Mouse (Mus musculus): ENCODE data around the gene Mov10. TPM values are rescaled to one million over a fixed set of nuclear protein-coding genes. Genes with fewer than 3 reads are reported as not detected.
"Not testable (repeated sequence)": the region's sequence is repeated elsewhere in the genome, so short reads cannot be mapped to it uniquely, and the experiment has no call there.

Mov10 gene
- total RNA-seq, 2 experiments from 2014 or later = 3.8 to 8.3 TPM

DNA sequence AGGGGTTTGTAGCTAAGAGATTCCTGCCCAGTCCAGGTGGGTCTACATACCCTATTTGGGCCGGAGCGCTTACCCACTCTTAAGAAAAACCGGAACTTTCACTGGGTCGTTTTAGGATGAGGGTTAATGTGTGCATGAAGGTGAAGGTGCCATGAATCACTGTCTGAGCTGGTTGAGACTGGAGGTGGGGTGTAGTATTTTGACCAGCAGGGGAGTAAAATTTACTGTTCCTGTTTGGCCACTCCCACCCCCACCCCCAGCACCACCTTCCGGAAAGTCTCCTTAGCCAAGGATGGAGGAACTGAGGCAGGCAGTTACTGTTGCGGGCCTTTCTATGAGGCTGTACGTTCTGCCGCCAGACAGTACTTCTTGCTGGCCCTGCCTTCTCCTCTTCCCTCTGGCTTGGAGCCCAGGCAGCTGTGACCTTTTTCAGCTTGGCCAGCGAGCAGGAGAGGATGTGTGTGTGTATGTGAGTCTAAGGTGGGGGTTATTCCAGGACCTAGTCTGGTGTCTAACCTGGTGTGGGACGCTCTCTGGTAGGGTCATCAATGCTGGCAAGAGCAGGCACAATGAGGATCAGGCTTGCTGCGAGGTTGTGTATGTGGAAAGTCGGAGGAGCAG lies 36.2 kb downstream of the Mov10 start:
- 0 out of 2 replicates have a peak, but pooled peaks have one; percentile 7 for ATAC-seq (ENCODE audit: poor library complexity, severe bottlenecking)

GRCm38 (mm10) chr3:104781471-104781903 lies 36.9 kb downstream of the Mov10 start, which contains the start of gene Fam19a3:
TSS of gene Fam19a3 (minus strand) at chr3:104781840.
- peak; percentile 17 for ATAC-seq (ENCODE audit: poor library complexity, severe bottlenecking)

GRCm38 (mm10) chr3:104780561-104781420 lies 37.6 kb downstream of the Mov10 start, which contains the start of gene Ppm1j:
TSS of gene Ppm1j (plus strand) at chr3:104781056.
- peak; percentile 46 for ATAC-seq (ENCODE audit: poor library complexity, severe bottlenecking)

- ATAC-seq (ENCODE audit: poor library complexity, severe bottlenecking) = peak; percentile 51; the same call in 1 of the 2 replicates
These were observed 38.4 kb downstream of the Mov10 start for GRCm38 (mm10) chr3:104779949-104780348.

GRCm38 (mm10) chr3:104777342-104777741 lies 41.0 kb downstream of the Mov10 start:
- ATAC-seq (ENCODE audit: poor library complexity, severe bottlenecking) = no peak

- no peak for ATAC-seq (ENCODE audit: poor library complexity, severe bottlenecking)
These were observed 45.1 kb downstream of the Mov10 start for GRCm38 (mm10) chr3:104773301-104773700.

DNA sequence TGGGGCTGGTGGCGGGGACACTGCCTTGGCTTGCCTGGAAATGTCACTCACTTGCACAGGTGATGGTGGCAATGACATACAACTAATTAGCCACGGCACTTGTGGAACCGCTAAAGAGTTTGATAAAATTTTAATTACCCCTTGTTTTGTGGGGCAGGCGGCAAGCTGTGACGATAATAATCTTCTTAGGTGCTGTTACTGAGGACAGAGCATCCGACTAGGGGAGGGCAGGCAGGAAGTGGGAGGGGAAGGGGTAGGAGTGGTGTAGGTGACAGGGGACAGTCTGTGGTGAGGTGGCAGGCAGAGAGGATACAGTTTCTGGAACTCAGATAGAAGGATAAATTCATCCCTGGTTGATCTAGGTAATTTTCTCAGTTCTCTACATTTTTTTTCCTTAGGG lies 46.9 kb downstream of the Mov10 start:
- ATAC-seq (ENCODE audit: poor library complexity, severe bottlenecking) = peak; percentile 73

- no peak for ATAC-seq (ENCODE audit: poor library complexity, severe bottlenecking)
These were observed 47.4 kb downstream of the Mov10 start for GRCm38 (mm10) chr3:104770918-104771317.

DNA sequence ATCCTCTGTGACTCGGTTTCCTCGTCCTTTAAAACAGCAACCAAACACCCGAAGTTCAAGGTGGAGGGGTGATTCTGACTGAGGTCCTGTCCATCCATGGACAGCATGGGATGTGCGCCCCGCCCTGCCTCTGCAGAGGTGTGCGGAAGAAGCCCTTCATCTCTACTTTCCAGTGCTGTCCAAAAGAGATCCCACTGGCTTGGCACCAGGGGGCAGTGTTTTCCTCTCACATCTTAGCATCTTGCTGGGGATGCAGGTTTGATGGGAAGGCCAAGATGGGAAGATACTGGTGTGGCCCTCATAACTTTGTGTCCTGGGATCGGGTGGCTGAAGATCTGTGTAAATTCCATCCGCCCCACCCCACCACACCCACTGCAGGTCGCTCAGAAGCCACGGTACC lies 48.3 kb downstream of the Mov10 start:
- ATAC-seq (ENCODE audit: poor library complexity, severe bottlenecking) = peak; percentile 55

DNA sequence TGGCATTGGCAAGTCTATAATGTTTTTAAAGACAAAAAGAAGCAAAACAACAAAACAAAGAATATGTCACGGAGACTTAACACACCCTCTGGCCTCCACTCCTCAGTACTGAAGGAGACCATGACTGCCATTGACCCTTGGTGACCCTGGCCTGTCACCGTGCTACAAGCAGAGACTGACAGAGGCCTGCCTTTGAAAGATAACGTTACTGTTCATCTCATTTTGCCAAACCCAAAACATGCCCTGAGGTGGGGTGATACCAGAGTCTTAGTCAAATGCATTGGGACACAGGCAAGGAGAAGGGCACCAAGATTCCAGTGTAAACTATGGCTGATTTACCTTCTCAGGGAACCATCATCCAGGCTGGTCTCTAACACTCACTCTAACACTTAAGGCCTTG lies 49.2 kb downstream of the Mov10 start:
- ATAC-seq (ENCODE audit: poor library complexity, severe bottlenecking) = no peak

- no peak for ATAC-seq (ENCODE audit: poor library complexity, severe bottlenecking)
These were observed 50.6 kb downstream of the Mov10 start for GRCm38 (mm10) chr3:104767716-104768115.

- ATAC-seq (ENCODE audit: poor library complexity, severe bottlenecking) = no peak
These were observed 51.2 kb downstream of the Mov10 start for GRCm38 (mm10) chr3:104767141-104767540.

DNA sequence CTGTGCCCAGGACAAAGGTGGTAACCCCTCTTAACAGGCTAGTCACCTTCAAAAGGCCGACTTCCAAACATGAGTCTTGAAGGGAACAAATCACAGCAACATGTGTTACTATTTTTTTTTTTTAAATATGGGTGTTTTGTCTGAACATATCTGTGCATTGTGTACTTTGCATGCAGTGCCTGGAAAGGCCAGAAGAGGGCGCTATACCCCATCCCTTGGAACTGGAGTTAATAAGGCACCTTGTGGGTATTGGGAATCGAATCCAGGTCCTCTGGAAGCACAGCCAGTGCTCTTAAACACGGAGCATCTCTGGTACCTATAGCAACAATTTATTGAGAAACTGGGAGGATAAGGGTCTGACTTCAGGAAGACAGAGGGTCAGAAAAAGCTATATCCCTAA lies 53.3 kb downstream of the Mov10 start:
- no peak for ATAC-seq (ENCODE audit: poor library complexity, severe bottlenecking)

DNA sequence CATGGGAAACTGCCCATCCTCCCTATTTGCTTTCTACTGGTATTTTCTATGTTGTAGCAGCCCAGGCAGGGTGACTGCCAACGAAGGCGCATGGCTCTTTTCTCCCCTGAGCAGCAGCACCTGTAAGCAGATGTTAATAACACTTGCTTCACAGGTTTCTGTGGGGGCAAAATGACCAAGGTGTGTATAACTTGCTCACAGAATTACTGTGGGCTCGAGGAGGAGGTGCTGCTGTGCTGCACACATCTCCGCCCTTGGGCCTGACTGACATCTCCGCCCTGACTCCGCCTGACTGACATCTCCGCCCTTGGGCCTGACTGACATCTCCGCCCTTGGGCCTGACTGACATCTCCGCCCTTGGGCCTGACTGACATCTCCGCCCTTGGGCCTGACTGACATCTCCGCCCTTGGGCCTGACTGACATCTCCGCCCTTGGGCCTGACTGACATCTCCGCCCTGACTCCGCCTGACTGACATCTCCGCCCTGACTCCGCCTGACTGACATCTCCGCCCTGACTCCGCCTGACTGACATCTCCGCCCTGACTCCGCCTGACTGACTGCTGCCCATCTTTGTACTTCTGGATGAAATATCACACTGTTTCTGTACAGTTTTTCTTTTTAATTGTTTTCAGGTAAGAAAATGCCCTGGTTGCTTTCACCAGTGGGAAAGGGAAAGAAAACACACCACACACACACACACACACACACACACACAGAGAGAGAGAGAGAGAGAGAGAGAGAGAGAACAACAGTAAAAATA lies 56.1 kb downstream of the Mov10 start:
- ATAC-seq (ENCODE audit: poor library complexity, severe bottlenecking) = not testable (repeated sequence)

DNA sequence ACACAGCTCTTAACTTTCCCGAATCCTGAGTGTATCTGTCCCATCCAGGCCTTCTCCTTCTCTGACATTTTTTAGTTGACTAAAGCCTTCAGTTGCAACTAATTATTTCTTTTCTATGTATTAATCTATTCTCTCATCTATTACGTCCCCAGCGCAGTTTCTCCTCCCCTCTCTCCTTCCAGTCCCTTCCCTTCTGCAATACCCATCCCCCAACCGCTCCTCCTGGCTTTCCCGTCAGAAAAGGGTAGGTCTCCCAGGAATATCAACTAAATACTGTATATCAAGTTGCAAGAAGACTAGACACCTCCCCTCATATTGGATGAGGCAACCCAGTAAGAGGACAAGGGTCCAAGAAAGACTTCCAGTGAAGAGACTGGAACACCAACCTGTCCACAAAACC lies 59.5 kb downstream of the Mov10 start:
- ATAC-seq (ENCODE audit: poor library complexity, severe bottlenecking) = no peak

DNA sequence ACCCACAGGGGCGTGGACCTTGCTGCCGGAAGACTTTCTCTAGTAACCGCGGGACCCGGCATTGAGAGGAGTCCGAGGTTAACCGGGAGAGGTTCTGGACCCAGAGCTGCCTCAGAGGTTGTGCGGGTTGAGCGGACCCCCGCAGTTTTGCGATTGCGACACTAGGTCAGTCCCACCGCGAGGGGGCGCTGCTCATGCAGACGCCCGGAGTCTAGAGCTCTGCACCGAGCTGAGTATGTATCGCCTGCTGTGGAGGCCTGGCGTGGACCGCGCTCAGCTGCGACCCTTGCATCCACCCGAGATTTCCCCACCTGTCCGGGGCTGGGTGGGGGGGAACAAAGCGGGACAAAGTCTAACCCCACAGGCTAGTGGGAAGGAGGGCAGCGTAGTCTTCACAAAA lies 60.0 kb downstream of the Mov10 start:
- peak; percentile 67 for ATAC-seq (ENCODE audit: poor library complexity, severe bottlenecking)

GRCm38 (mm10) chr3:104752845-104753244 lies 65.5 kb downstream of the Mov10 start:
- ATAC-seq (ENCODE audit: poor library complexity, severe bottlenecking) = peak; percentile 40; the same call in 1 of the 2 replicates
